Comparison of ENCODE assay signal across 8 mouse cellular contexts in the genomic region with DNA sequence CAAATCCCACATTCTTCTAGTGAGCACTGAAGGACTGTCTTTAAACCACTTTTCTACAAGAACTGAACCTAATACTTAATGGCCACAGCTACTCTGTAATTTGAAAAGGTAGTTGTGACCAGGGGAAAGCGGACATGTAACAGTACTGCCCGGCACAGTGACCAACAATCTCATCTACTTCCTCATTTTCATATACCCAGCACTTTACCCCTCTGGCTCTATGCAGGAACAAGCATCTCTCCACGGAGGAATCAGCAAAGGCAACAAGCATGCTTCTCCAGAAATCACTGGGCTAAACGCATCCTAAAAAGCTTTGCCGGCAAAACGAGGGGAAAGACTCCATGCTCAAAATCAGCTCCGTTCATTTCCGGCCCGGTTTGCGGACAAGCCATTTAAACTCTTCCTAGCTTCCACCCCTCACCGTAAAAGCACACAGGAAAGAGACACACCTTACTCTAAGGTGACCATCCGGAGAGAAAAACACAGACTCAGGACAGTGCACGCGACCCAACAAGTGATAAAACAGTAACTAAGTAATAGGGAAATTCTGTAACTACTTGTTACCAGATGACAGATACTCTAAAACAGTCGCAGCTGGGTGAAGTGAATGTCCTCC. TPM values are rescaled to one million over a fixed set of nuclear protein-coding genes. Genes with fewer than 3 reads are reported as not detected.
DNase-seq lines count a peak whose midpoint lies in the region; ATAC-seq and TF ChIP-seq lines count a peak whose summit lies in the region.

No protein-coding gene starts in this region.

- peaks cover 35% of the 10 kb centered on the region for H3K4me1 ChIP-seq in heart, embryonic 12.5 days (replicated peaks)
- peaks cover 7% of the 10 kb centered on the region for H3K4me1 ChIP-seq in ES-Bruce4 (ENCODE audit: control insufficient read depth, insufficient read depth, low read length)
- H3K4me1 ChIP-seq in heart, embryonic 16.5 days (ENCODE audit: control insufficient read depth, insufficient read depth, low read length): peaks cover 26% of the 10 kb centered on the region

- H3K4me3 ChIP-seq in heart, embryonic 12.5 days: peak overlapping the region; percentile 100
- peak overlapping the region; percentile 89 for H3K4me3 ChIP-seq in ES-Bruce4 (ENCODE audit: low read depth, low read length)
- H3K4me3 ChIP-seq in heart, embryonic 16.5 days (ENCODE audit: low read length): peak overlapping the region; percentile 92
- H3K4me3 ChIP-seq in macrophage (ENCODE audit: inconsistent target): peak overlapping the region; percentile 72

- no peak for DNase-seq in heart, adult 18-20 months
- no peak for DNase-seq in right cerebral cortex, postnatal 4 days
- no peak for DNase-seq in left cerebral cortex, adult 8-10 months (ENCODE audit: low spot score in 2 of 2)

- TF ChIP-seq POLR2A in ES-Bruce4 (IDR thresholded peaks at IDR 0.05; ENCODE audit: insufficient read depth, low read length): no peak

- H3K9ac ChIP-seq in heart, embryonic 12.5 days: peak overlapping the region; percentile 100
- peak overlapping the region; percentile 99 for H3K9ac ChIP-seq in ES-Bruce4 (ENCODE audit: low read depth, poor library complexity, severe bottlenecking)
- peak overlapping the region; percentile 94 for H3K9ac ChIP-seq in heart, embryonic 16.5 days (ENCODE audit: low read length)

- WGBS in heart, embryonic 12.5 days: 21% methylated on average over 15 of the region's 15 CpGs
- 11% methylated on average over 15 of the region's 15 CpGs for WGBS in heart, embryonic 16.5 days
- 3% methylated on average over 15 of the region's 15 CpGs for WGBS in macrophage (ENCODE audit: missing documents)

- peak overlapping the region; percentile 94 for H3K4me2 ChIP-seq in heart, embryonic 12.5 days
- peak overlapping the region; percentile 72 for H3K4me2 ChIP-seq in heart, embryonic 16.5 days (ENCODE audit: low read depth, low read length)

- peaks cover 55% of the 10 kb centered on the region for H3K79me2 ChIP-seq in macrophage (ENCODE audit: inconsistent target)

- H3K36me3 ChIP-seq in heart, embryonic 12.5 days: peaks cover 28% of the 10 kb centered on the region
- H3K36me3 ChIP-seq in ES-Bruce4 (ENCODE audit: control insufficient read depth, insufficient read depth, low read length, poor library complexity, severe bottlenecking) (peaks cover 22% of the 10 kb centered on the region), macrophage (ENCODE audit: inconsistent target) (peaks cover 26% of the 10 kb centered on the region)
- H3K36me3 ChIP-seq in heart, embryonic 16.5 days (ENCODE audit: control insufficient read depth, insufficient read depth): peaks cover 20% of the 10 kb centered on the region

- no peak overlapping the region for H3K27ac ChIP-seq in heart, embryonic 12.5 days (ENCODE audit: poor library complexity, severe bottlenecking)
- no peak overlapping the region for H3K27ac ChIP-seq in ES-Bruce4 (ENCODE audit: insufficient read depth, low read length)
- H3K27ac ChIP-seq in heart, embryonic 16.5 days (ENCODE audit: low read length): peak overlapping the region; percentile 86
- H3K27ac ChIP-seq in macrophage: peak overlapping the region; percentile 67

- TF ChIP-seq CTCF in ES-Bruce4 (IDR thresholded peaks at IDR 0.05; ENCODE audit: low read depth, low read length): no peak

- no peak for TF ChIP-seq EP300 in ES-Bruce4 (IDR thresholded peaks at IDR 0.05; ENCODE audit: insufficient read depth, low read depth, low read length)

- no peak for ATAC-seq in heart, embryonic 12.5 days (ENCODE audit: insufficient number of reproducible peaks, low FRiP score)
- ATAC-seq in heart, embryonic 16.5 days (replicated peaks; ENCODE audit: extremely low read depth, insufficient read depth, low FRiP score): no peak
- no peak for ATAC-seq in cerebellum, adult (ENCODE audit: insufficient number of reproducible peaks, low FRiP score, low TSS enrichment)

- no peaks in the 10 kb centered on the region for H3K27me3 ChIP-seq in heart, embryonic 12.5 days (replicated peaks)
- no peaks in the 10 kb centered on the region for H3K27me3 ChIP-seq in ES-Bruce4 (ENCODE audit: control insufficient read depth, insufficient read depth, low read length, poor library complexity, severe bottlenecking)
- no peaks in the 10 kb centered on the region for H3K27me3 ChIP-seq in heart, embryonic 16.5 days (ENCODE audit: control insufficient read depth, insufficient read depth, low read length)

- H3K9me3 ChIP-seq in heart, embryonic 12.5 days (replicated peaks): no peaks in the 10 kb centered on the region
- no peaks in the 10 kb centered on the region for H3K9me3 ChIP-seq in ES-Bruce4 (replicated peaks; ENCODE audit: control insufficient read depth, insufficient read depth, low read length, poor library complexity, severe bottlenecking)
- no peaks in the 10 kb centered on the region for H3K9me3 ChIP-seq in heart, embryonic 16.5 days (replicated peaks; ENCODE audit: control insufficient read depth, low read length)

RNA-seq across cellular contexts. Expression of a gene that starts 1.5 kb away (rescaled TPM):
- polyA plus RNA-seq in heart, embryonic 12.5 days (2016; fragmentation: Nextera tagmentation; extraction: Ambion mirVana): 12.9 and 15.1 TPM in 2 replicates
- total RNA-seq in heart, adult 18-20 months (2021): 10 to 100 TPM; 26.6 to 29.7 TPM
- polyA plus RNA-seq in ES-Bruce4 (2011; ENCODE audit: insufficient read depth, insufficient read length, low read depth, missing spikeins): 85.9 and 86.2 TPM in 2 replicates
- polyA plus RNA-seq in heart, embryonic 16.5 days (2015; fragmentation: Nextera tagmentation; extraction: Ambion mirVana): 12.0 and 12.3 TPM in 2 replicates
- total RNA-seq in macrophage (2018; cell fraction: chromatin; rRNA removed): 100 to 1,000 TPM in 23 of 26 experiments, 10 to 100 TPM in 3; 85.3 to 321 (median 151) TPM
- 10 to 100 TPM; 14.5 to 40.3 (median 26.8) TPM for total RNA-seq in macrophage (2018; cell fraction: cytosol; rRNA removed)
- total RNA-seq in macrophage (2018; cell fraction: nucleus; rRNA removed): 100 to 1,000 TPM in 8 of 26 experiments, 10 to 100 TPM in 18; 48.9 to 168 (median 81.7) TPM
- polyA plus RNA-seq in macrophage (2018): 24.4 to 27.9 TPM (median 25.9 TPM) in 3 replicates
- 10 to 100 TPM; 49.0 to 55.6 (median 53.4) TPM for total RNA-seq in left cerebral cortex, adult 8-10 months (2022)

RNA-seq across cellular contexts. Expression of a gene that starts 18.9 kb away (rescaled TPM):
- polyA plus RNA-seq in heart, embryonic 12.5 days (2016; fragmentation: Nextera tagmentation; extraction: Ambion mirVana): 18.9 and 20.5 TPM in 2 replicates
- 1 to 10 TPM; 8.6 to 8.7 TPM for total RNA-seq in heart, adult 18-20 months (2021)
- polyA plus RNA-seq in ES-Bruce4 (2011; ENCODE audit: insufficient read depth, insufficient read length, low read depth, missing spikeins): 36.9 and 44.5 TPM in 2 replicates
- 13.4 and 14.1 TPM in 2 replicates for polyA plus RNA-seq in heart, embryonic 16.5 days (2015; fragmentation: Nextera tagmentation; extraction: Ambion mirVana)
- total RNA-seq in macrophage (2018; cell fraction: chromatin; rRNA removed): 10 to 100 TPM; 14.6 to 54.3 (median 30.6) TPM
- total RNA-seq in macrophage (2018; cell fraction: cytosol; rRNA removed): 10 to 100 TPM in 24 of 26 experiments, 1 to 10 TPM in 2; 8.5 to 20.3 (median 14.5) TPM
- 10 to 100 TPM; 14.9 to 49.2 (median 24.7) TPM for total RNA-seq in macrophage (2018; cell fraction: nucleus; rRNA removed)
- polyA plus RNA-seq in macrophage (2018): 10.9 to 13.5 TPM (median 12.4 TPM) in 3 replicates
- 10 to 100 TPM in 3 of 4 experiments, 1 to 10 TPM in 1; 8.5 to 11.5 (median 10.9) TPM for total RNA-seq in left cerebral cortex, adult 8-10 months (2022)

Comparison
In these comparisons a context has a peak if more than half of its experiments do, and no peak if none do; other contexts are left out.
1. H3K27ac ChIP-seq: peak in heart, embryonic 16.5 days (single experiment) and macrophage (single experiment); none in heart, embryonic 12.5 days (single experiment) and ES-Bruce4 (single experiment).
2. Peak in every context shown above with its lines, with median percentiles within 50 percentile points of each other: H3K4me3 ChIP-seq and H3K9ac ChIP-seq.